Mouse (Mus musculus): ENCODE measurements at regions not wholly inside any gene's neighbourhood (a gene's known extent, or its start where the extent isn't known, plus 50 kb on each side); places are given as distances from the start of the nearest gene placed in this dataset.

- no peak for DNase-seq (ENCODE audit: low spot score in 2 of 2)
These were observed 61.1 kb upstream of the Top1 start for GRCm38 (mm10) chr2:160584568-160584967.

GRCm38 (mm10) chr2:160587015-160587835, 58.5 kb upstream of the Top1 start:
- DNase-seq (ENCODE audit: low spot score in 2 of 2), result no peak

- no peak for DNase-seq (ENCODE audit: low spot score in 2 of 2)
These were observed 57.3 kb upstream of the Top1 start for GRCm38 (mm10) chr2:160588401-160588800.

- DNase-seq (ENCODE audit: low spot score in 2 of 2), result no peak
These were observed 55.3 kb upstream of the Top1 start for GRCm38 (mm10) chr2:160590209-160590910.

- no peak for DNase-seq (ENCODE audit: low spot score in 2 of 2)
These were observed 54.1 kb upstream of the Top1 start for GRCm38 (mm10) chr2:160591446-160592180.

- peak; percentile 65 to 70 for DNase-seq (ENCODE audit: low spot score in 2 of 2)
These were observed 52.7 kb upstream of the Top1 start for GRCm38 (mm10) chr2:160593035-160593434.

Measured in urinary bladder, postnatal 36 days (tissue).